Mouse (Mus musculus): Measurements from ENCODE around the gene Snrnp200.
"Not testable (repeated sequence)": the region's sequence is repeated elsewhere in the genome, so short reads cannot be mapped to it uniquely, and the experiment has no call there.

Gene Snrnp200

DNA sequence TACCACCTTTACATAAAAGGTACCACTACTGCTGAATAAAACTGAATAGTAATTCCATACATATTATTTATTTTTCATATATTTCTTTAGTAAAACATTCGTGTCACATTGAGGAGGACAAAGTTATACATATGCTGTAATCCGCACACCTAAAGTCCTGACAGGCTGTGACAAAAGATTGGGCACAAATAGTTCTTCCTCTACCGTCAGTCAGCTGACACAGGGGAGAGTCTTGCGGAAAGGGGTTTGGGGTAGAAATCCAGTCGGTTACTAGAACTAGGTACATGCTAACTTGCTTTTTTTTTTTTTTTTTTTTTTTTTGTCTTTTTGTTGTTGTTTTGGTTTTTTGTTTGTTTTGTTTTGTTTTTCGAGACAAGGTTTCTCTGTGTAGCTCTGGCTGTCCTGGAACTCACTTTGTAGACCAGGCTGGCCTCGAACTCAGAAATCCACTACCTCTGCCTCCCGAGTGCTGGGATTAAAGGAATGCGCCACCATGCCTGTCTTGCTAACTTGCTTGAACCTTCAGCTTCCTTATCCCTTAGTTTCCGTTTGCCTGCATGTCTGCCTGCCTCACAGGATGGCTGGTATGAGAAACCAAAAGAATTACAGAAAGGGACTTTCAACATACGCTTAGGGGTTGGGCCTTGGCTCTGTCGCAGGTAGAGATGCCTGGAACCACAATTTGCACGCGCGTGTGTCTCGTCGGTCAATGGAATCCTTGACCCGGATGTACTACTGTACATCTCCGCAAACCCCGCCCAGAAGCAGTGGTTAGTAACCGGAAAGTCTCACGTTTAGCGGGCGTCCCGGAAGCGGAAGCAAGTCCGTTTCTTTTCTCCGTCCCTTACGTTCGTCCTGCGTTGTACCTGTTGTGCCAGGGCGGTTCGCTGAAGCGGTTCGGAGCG is at the start of gene Snrnp200, which contains the start of gene 1810024B03Rik:
Snrnp200 (plus strand) TSS at position 840 of the 905 bp plus-strand sequence.
1810024B03Rik (minus strand) TSS at position 734 of the 905 bp plus-strand sequence.
- DNase-seq (ENCODE audit: low read depth, low spot score) = peak; percentile 98

DNA sequence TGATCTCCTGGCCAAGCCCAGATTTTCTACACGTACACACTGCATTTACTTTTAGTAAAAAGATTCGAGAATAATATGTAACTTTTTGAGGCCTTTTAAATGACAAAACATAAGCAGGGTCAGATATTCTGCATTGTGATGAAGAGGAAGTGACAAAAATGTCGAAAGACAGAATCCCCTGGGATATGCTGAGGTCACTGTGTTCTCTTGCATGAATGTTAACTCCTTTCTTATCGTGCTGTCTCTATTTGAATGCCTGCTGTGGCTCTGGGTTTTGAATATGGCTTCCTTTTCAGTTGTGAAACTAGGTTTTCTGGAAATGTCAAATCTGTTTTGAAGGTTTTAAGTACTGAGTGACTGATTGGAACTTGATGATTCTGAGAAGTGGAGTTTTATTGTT is 42.5 kb upstream of the Snrnp200 start:
- DNase-seq (ENCODE audit: low read depth, low spot score) = peak; percentile 16

DNA sequence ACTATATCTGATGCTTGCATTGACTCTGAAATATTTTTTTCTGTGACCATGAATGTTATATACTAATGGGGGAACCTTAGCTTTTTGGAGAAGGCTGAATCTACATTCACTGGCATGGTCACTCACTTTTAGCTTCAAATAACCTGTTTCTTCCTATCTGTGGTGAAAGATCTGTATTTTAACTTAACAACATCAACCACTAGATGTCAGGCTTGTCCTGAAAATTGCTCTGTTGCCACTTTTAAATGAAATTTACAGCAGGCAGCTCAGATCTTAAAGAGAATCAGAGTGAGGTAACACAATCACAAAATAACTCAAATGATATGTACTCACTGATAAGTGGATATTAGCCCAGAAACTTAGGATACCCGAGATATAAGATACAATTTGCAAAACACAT is 41.9 kb upstream of the Snrnp200 start:
- peak; percentile 66 for DNase-seq (ENCODE audit: low read depth, low spot score)

DNA sequence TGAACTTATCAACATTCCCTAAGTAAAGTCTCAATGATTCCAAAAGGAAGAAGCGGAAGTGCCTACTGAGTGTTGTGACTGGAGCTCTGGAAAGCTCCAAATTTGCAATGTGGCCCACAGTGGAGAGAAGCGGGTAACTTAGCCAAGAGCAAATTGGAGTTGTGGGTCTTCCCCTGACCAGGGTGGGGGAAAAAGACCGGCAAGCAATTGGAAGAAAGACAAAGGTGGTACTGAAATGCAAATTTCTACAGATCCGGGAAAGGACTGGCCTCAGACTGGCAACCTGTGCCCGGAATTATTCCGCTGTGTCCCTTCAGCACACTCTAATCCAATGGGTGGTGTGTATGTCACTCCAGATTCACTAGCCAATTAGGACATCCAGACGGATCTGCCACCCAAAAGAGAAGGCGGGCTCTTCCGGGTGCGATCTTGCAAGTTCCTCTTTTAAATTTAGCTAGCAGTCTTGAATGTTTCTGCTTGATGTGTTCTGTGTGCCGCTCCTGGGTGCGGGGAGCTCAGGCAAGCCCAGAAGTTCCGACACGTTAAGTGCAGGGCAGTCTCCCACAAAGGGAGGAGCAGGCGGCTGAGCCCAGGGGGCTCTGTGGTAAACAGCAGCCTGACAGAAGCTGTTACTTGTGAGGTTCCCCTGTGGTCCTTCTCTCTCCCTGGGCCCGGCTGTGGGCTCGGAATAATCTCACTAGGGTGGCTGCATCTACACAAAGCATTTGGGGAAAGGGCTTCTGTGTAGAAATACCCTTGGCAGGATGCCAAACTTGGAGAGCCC is 25.4 kb upstream of the Snrnp200 start:
- DNase-seq (ENCODE audit: low read depth, low spot score) = peak; percentile 78

DNA sequence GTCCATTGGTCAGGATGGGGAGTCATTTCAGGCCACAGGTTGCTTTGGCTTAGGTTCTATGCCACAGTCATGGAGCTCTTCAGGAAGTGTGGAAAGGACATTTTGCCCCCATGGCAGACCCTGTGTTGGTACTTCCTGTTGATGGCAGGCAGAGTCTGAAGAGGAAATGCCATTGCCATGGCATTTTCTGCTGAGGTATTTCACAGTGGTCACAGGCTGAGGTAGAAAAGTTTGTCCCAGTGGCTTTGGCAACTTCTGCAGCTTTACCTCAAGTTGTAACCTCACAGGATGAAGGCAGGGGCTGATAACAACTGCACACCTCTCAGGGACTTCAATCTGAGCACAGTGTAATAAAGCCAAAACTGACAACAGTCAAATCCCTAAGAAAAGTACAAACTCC is 18.6 kb upstream of the Snrnp200 start:
- no peak for DNase-seq (ENCODE audit: low read depth, low spot score)

DNA sequence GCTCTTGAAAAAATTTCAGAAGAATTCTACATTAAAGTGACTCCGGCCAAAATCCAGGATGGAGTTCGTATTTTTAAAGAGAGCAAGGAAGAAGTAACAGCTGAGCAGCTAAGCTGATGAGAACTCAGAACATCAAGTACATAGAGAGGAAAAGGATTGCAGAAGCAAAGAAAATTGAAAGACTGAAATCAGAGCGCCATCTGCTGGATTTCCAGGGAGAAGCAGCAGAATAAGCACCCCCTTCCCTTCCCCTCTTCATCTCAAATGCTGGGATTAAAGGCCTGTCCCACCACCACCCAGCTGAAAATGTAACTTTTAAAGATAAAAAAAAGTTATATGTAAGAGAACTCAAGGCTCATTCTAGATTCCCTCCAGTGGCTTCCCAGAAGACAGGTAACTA is 3.3 kb upstream of the Snrnp200 start:
- peak; percentile 48 for DNase-seq (ENCODE audit: low read depth, low spot score)

DNA sequence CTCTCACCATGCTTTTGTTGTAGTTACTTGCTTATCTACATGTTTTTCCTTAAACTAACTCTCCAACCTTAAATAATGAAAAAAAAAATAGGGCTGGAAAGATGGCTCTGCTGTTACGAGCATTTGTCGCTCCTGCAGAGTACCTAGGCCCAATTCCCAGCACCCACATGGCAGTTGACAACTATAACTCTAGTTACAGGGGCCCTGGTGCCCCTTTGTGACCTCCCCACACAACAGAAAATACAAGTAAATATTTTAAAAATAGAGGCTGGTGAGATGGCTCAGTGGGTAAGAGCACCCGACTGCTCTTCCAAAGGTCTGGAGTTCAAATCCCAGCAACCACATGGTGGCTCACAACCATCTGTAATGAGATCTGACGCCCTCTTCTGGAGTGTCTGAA is 2.2 kb upstream of the Snrnp200 start:
- DNase-seq (ENCODE audit: low read depth, low spot score) = not testable (repeated sequence)

DNA sequence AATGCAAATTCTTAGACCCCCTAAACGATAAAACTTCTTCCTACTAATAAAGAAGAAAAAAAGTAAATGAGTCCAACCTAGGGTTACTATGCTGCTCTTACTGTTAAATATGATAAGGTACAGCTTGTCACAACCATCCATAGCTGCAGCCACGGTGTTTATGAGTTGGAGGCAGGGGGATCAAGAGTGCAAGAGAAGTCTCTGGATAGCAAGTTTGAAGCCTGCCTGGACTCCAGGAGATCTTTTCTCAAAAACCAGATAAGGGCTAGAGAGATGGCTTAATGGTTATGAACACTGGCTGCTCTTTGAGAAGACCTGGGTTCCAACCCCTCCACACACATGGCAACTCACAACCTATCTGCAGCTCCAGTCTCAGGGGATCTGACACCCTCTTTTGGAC is 1.3 kb upstream of the Snrnp200 start:
- DNase-seq (ENCODE audit: low read depth, low spot score) = no peak

DNA sequence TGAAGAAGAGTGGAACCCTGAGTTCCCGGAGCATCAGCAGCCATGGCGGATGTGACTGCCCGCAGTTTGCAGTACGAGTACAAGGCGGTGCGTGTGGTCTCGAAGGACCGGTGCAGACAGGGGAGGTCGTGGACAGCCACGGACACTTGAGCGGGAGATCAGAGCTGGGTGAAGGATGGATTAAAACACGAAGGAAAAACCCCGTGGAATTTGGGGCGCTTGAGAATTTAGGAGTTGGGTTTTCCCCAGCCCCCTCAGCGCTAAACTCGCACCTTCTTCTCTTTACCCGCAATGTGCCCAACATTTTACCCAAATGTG is 225 bp downstream of the Snrnp200 start:
- DNase-seq (ENCODE audit: low read depth, low spot score) = no peak

DNA sequence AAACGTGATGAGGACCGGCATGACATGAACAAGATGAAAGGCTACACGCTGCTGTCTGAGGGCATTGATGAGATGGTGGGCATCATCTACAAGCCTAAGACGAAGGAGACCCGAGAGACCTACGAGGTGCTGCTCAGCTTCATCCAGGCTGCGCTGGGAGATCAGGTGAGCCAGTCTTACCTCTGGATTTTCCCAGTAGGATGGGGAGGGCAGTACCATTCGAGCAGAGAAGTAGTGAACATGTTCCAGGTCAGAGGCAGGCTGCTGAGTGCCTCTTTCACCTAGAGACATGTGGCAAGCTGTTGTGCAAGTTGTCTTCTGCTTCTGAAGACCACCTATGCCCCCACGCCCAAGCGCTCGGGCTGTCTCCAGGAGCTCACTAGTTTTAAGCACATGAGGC is 2.5 kb downstream of the Snrnp200 start:
- DNase-seq (ENCODE audit: low read depth, low spot score) = no peak

DNA sequence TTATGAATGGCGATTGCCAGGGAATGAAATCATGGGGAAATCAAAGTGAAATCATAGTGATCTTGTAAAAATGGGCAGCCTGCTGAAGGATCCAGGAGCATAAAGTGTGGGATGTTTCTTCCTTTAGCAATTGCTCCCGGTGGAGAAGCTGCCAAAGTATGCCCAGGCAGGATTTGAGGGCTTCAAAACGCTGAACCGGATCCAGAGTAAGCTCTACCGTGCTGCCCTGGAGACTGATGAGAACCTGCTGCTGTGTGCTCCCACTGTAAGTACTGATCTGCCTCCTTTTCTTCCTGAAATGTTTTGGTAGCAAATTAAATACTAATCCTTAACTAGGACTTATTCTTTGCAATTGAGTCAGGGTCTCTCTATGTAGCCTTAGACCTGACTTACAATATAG is 9.6 kb downstream of the Snrnp200 start:
- DNase-seq (ENCODE audit: low read depth, low spot score) = no peak

DNA sequence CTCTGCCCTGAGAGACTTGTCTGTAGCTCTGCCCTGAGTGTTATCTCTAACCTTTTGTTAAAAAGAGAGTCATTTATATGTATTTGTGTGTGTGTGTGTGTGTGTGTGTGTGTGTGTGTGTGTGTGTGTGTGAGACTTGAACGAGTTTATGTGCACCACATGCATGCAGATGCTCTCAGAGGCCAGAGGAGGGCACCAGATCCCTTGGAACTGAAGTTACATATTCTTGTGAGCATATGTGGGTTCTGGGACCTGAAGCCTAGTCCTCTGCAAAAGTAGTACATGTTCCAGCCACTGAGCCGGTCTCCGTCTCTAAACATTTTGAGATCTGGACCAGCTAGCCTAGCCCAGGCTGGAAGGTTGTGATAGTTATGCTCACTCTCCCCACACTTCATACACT is 17.1 kb downstream of the Snrnp200 start:
- DNase-seq (ENCODE audit: low read depth, low spot score) = no peak

DNA sequence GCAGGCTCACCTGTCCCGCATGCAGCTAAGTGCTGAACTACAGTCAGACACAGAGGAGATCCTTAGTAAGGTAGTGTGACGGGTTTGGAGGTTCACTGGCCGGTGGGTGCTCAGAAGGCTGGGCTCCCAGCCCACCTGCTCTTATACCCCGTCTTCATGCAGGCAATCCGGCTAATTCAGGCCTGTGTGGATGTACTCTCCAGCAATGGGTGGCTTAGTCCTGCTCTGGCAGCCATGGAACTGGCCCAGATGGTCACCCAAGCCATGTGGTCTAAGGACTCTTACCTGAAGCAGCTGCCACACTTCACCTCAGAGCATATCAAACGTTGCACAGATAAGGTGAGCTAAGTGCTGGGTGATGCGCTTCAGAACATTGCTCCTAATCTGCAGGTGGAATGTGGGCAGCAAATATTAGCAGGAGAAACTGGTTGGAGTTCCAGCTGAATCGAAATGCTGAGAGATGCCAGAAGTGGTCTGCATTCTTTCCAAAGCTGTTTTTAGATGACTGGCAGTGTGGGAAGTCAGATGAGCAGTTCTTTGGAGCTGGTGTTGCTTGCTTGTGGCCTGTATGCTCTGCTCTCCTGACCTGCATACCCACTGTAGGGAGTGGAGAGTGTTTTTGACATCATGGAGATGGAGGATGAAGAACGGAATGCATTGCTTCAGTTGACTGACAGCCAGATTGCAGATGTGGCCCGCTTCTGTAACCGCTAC is 29.9 kb downstream of the Snrnp200 start:
- no peak for DNase-seq (ENCODE audit: low read depth, low spot score)

DNA sequence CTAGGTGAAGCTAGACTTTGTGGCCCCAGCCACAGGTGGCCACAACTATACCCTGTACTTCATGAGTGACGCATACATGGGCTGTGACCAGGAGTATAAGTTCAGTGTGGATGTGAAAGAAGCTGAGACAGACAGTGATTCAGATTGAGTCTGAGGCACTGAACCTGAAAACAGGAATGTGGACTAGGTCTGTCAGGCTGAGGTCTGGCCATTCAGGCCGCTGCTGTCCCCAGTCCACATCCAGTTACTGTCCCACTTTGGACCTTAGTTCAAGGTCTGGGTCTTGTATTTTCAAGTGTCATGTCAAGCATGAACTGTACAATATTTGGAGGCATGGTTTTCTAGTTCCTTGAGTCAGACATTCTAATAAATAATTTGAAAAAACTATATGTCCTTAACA is 31.9 kb downstream of the Snrnp200 start:
- no peak for DNase-seq (ENCODE audit: low read depth, low spot score)

DNA sequence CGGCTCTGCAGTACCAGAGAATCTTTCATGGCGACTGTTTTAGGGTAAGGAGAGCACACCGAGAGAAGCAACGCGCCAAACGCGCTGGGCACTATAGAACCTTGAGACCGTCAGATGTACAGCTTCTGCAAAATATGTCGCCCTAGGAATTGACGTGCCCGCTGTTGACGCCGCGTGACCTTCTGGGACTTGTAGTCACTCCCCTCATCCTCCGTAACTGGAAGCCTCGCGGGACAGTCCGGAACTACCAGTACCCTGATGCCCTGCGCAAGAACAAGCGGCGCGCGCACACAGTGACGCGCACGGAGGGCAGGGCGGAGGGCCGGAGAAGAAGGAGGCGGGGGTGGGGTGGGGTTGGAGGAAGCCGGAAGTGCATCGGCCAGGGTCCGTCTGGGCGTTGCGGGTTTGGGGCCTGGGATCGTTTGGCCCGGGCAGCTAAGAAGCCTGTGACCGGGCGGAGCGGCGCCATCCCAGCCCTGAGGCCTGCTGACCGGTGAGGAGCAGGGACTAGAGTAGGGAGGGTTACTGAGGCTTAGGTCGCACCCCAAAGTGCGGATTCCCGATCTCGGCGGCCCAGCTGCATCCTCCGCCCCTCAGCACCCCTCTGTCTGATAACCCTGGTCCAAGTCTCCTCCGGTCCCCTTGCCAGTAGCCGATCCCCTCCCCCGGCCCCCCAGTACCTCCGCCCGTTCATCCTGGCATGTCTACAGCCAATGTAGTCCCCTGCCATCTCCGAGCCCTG is 39.6 kb downstream of the Snrnp200 start, which contains the start of the genes Ciao1 and Tmem127:
Ciao1 (minus strand) TSS at position 225 of the 742 bp plus-strand sequence.
Tmem127 (plus strand) TSS at position 317 of the 742 bp plus-strand sequence.
- DNase-seq (ENCODE audit: low read depth, low spot score) = peak; percentile 99

DNA sequence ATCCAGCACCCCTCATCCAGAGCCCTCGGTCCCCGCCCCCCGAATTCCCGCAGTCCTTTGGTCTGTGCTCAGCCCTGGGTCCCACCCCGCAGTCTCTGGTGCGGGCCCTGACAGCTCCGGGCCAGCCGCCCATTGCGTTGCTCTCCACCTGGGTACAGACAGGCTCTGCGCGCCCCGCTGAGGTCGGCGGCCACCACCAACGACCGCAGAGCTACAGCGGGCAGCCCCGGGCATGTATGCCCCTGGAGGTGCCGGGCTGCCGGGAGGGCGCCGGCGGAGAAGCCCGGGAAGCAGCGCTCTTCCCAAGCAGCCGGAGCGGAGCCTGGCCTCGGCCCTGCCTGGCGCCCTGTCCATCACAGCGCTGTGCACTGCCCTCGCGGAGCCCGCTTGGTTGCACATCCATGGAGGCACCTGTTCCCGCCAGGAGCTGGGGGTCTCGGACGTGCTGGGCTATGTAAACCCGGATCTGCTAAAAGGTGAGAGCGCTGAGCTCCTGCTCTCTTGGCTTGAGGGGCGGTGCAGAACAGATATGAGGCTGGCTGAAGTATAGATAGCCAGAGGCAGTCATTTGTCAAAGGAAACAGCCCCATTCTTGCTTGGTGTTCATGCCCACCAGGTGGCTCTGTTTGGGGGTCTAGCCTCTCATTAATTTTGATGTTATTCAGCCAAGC is 40.3 kb downstream of the Snrnp200 start:
- peak; percentile 69 for DNase-seq (ENCODE audit: low read depth, low spot score)

DNA sequence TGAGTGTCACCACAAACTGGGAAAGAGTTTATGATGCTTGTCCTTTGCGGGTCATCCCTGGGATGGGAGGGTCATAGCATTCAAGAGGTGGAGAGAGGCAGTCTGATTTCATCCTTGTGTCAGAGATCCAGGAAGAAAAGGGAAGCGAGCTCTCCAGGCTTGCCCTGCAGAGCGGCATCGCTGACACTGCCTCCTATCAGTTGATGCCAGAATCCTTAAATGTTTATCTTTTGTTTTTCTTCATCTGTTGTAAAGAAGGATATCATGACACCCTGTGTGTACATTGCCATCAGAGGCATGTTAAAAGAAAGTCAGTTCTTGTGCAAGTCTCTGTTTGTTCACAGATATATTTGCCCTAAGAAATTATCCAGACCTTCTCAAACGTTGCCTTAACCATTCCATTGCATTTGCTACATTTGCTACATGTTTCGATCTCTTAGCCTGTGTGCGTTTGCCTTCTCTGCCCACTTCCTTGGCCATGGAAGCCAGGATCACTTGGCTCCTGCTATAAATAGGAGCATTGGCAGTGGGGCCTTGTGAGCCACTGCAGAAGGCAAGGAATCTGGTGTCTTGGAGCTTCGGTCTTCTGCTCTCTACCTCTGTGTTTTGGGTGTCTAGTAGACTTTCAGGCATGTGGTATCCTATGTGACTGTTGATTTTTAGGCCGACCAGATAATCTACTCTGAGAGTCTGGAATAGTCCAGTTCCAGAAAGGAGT is 42.3 kb downstream of the Snrnp200 start:
- DNase-seq (ENCODE audit: low read depth, low spot score) = no peak

DNA sequence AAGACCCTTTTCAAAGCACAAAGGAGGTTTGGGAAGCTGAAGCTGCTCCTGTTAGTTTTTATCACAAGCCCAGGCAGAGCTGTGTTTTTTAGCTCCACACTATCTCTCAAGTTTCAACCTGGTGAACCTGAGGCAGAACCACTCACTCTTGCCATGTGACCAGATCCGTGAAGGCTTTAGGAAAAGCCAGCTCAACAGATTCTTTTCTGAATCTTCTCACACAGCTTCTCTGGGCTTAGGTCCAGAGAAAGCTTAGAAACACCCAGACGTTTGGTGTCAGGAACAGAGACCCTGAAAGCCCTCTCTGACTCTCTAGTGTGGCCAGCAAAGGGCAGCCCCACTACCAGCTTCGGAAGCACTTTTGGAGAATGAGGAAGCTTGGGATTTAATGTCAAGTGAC is 43.3 kb downstream of the Snrnp200 start:
- DNase-seq (ENCODE audit: low read depth, low spot score) = no peak

DNA sequence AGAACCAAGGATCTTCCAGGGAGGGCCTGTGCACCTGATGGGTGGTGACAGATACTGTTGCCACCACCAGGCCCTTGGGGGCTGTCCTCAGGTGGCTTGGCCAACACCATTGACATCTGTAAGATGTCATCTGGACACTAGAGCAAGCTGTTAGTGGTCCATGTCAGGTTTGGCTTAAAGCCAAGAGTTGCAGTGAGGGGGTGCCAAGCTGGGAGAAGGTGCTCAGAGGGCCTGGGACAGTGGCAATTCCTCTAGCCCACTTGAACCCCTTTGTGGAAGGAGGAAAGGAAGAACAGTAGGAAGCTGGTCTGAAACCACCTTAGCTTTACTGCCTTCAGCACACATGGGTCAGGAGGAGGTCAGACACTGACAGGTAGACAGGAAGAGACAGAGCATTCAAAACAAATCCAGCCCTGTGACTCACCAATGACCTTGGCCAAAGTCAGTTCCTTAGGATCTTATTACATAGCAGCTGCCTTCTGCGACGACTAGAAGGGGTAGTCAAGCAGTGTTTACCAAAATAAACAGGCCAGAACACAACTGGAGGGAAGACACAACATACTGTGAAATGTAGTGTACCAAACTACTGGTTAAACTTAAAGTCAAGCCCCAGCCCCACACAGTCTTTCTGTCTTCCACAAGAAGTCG is 43.8 kb downstream of the Snrnp200 start:
- DNase-seq (ENCODE audit: low read depth, low spot score) = no peak

DNA sequence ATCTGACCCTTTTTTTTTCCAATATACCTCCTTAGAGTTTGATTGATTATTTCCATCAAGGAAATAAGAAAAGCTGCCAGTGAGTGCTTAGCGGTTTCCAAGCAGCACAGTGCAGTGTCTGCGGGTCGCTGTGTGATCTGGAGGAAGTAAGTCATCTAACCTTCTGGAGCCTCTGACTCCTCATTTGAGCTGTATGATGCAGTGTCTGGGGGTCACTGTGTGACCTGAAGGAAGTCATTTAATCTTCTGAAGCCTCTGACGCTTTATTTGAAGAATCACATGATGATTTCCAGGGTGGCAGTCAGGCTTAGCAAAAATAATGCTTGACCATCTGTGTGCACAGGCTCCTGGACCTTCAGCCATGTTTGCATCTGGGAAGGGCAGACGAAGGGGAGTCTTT is 44.6 kb downstream of the Snrnp200 start:
- no peak for DNase-seq (ENCODE audit: low read depth, low spot score)

All from A20 (cell line).